Mouse (Mus musculus) forebrain, embryonic 14.5 days (tissue): ENCODE measurements around the gene Rpgr. TPM values are rescaled to one million over a fixed set of nuclear protein-coding genes. Genes with fewer than 3 reads are reported as not detected.

Experiments
- ATAC-seq: fragments of 200-750 bp; cut with Nextera tagmentation; 2 replicates; pipeline ENCODE4 v1.8.0; 2017; ENCODE audit warnings: mild to moderate bottlenecking, moderate library complexity
- DNase-seq: peaks from one replicate; pipeline ENCODE4 v3.0.0-alpha.2; 2015; ENCODE audit warnings: low spot score
- H3K27ac ChIP-seq: fragments of 300-500 bp; sonication (generic); 2 replicates; pipeline ENCODE4 v1.5.1; 2014; ENCODE audit warnings: low read depth, mild to moderate bottlenecking, control low read depth, low read length, moderate library complexity
- H3K27me3 ChIP-seq: fragments of 300-500 bp; sonication (generic); replicated peaks from 2 replicates; pipeline ENCODE4 v1.6.1; 2014; ENCODE audit warnings: low read length, control low read depth, mixed read lengths; ENCODE audit not compliant: control insufficient read depth, insufficient read depth
- H3K36me3 ChIP-seq: fragments of 300-500 bp; sonication (generic); 2 replicates; pipeline ENCODE4 v1.6.1; 2014; ENCODE audit warnings: low read length, control low read depth; ENCODE audit not compliant: control insufficient read depth, insufficient read depth
- H3K4me1 ChIP-seq: fragments of 300-500 bp; sonication (generic); 2 replicates; pipeline ENCODE4 v1.6.1; 2014; ENCODE audit warnings: antibody characterized with exemption, low read length, control low read depth; ENCODE audit not compliant: control insufficient read depth, insufficient read depth
- H3K4me2 ChIP-seq: fragments of 300-500 bp; sonication (generic); 2 replicates; pipeline ENCODE4 v1.6.1; 2014; ENCODE audit warnings: mild to moderate bottlenecking, control low read depth, low read length
- H3K4me3 ChIP-seq: fragments of 300-500 bp; sonication (generic); 2 replicates; pipeline ENCODE4 v1.5.1; 2014; ENCODE audit warnings: low read depth, low read length, control low read depth
- H3K9ac ChIP-seq: fragments of 300-500 bp; sonication (generic); 2 replicates; pipeline ENCODE4 v1.6.1; 2014; ENCODE audit warnings: mild to moderate bottlenecking, low read length, control low read depth, moderate library complexity
- H3K9me3 ChIP-seq: fragments of 300-500 bp; sonication (generic); replicated peaks from 2 replicates; pipeline ENCODE4 v1.6.1; 2016; ENCODE audit warnings: low read length, control low read depth, mixed read lengths; ENCODE audit not compliant: control insufficient read depth
- WGBS: fragments of 180-500 bp; shearing (Covaris S2); extraction: QIAGEN DNeasy Blood & Tissue Kit; methylation state at CpG from one replicate; pipeline ENCODE4 v1.1.7; 2014; 5-methylcytosine and 5-hydroxymethylcytosine counted together
- polyA plus RNA-seq: library from polyadenylated mRNA; unstranded; fragments of >200 nt; fragmentation: Nextera tagmentation; extraction: Ambion mirVana; gene quantifications from 2 replicates; pipeline ENCODE4 v1.2.1, GENCODE M21; 2014

The Rpgr gene
- polyA plus RNA-seq, 1 experiment from 2014 or later, result 34.0 TPM

DNA sequence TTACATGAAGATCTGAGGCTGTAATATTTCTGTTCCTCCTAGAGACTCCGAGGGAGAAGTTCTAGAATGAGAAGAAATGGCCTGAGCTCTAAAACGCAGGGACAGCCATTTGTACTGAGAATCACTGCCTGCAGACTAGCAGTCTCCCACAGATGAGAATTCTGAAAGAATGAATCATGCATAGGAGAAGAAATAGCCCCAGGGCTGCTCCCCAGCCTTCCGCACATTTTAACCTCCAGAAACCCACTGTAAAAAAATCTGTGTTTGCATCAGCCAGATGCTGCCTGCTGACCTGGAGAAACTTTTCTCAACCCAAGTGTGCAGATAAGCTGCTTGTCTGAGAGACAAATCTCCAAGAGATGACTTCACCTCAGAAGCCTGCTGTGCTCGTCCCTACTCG is 111.2 kb downstream of the Rpgr start:
- Histone ChIP-seq H3K27ac (no peak overlapping the region), H3K4me1 (no peaks in the 10 kb centered on the region), H3K9me3 (no peaks in the 10 kb centered on the region), H3K27me3 (no peaks in the 10 kb centered on the region), H3K9ac (no peak overlapping the region), H3K4me2 (no peak overlapping the region), H3K36me3 (no peaks in the 10 kb centered on the region), H3K4me3 (no peak overlapping the region)
- no peak for DNase-seq
- no peak for ATAC-seq
- 77% methylated on average over 5 of the region's 5 CpGs for WGBS

DNA sequence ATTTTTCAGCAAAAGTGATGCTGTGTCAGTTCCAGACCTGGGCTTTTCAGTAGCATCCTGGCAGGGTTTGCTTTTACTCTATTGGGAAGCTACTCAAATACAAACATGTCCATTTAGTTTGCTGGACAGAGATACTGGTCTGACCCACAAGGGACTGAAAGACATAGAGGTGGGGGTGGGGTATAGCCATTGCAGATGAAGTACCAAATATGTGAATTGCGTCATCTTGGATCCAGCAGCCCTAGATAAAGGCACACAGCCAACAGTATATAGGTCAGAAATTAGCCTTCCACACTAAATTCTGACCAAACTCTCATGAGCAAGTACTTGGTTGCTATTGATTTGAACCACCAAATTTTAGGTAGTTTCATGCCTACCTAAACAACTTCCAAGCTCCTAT is 114.0 kb downstream of the Rpgr start:
- no peaks in the 10 kb centered on the region for H3K27me3 ChIP-seq
- H3K4me1 ChIP-seq, result no peaks in the 10 kb centered on the region
- H3K4me3 ChIP-seq, result no peak overlapping the region
- ATAC-seq (no peak), DNase-seq (no peak)
- H3K9ac ChIP-seq, result no peak overlapping the region
- WGBS, result 90% methylated on average over 1 of the region's 1 CpGs
- H3K9me3 ChIP-seq, result no peaks in the 10 kb centered on the region
- H3K27ac ChIP-seq, result no peak overlapping the region
- H3K4me2 ChIP-seq, result no peak overlapping the region
- no peaks in the 10 kb centered on the region for H3K36me3 ChIP-seq

DNA sequence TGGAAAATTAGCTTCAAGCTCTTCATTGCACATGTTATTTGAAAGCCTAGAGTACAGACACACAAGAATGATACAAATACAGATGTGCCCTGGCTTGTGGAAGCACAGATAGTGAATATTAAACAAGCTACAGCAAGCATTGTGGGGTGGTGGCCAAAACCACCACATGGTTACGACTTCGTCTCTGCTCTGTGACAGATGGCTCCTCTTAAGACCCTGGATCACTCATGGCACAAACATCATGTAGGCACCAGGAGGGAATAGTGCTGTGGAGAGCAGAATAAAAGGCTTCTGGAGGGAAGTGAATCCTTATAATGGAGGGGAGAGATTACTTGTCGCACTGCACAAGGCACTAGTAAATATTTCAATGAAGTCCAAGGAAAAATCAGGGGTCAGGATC is 120.9 kb downstream of the Rpgr start:
- no peaks in the 10 kb centered on the region for H3K4me1 ChIP-seq
- WGBS, result 69% methylated on average over 3 of the region's 3 CpGs

DNA sequence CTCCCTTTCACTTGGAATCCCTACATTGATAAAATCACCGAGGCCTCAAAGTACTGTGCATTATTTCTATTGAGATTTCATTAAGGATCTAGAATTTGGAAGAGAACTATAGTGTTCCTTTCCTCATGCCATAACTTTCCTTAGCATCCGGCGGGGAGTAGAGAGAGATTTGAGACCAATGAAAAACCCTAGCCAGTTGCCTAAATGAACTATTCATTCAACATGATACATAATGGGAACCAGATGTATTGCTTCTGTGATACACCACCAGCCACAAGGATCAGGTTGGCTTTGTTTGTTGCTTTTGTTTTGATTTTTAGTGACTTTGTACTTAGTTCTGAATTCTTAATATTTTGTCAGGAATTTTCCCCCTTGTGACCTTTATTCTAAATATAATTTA is 136.3 kb downstream of the Rpgr start:
- H3K4me2 ChIP-seq, result no peak overlapping the region
- no peaks in the 10 kb centered on the region for H3K36me3 ChIP-seq
- H3K27me3 ChIP-seq, result no peaks in the 10 kb centered on the region
- WGBS, result 59% methylated on average over 3 of the region's 3 CpGs
- no peaks in the 10 kb centered on the region for H3K9me3 ChIP-seq
- no peak for ATAC-seq
- H3K4me3 ChIP-seq, result no peak overlapping the region
- H3K4me1 ChIP-seq, result no peaks in the 10 kb centered on the region
- DNase-seq, result no peak
- no peak overlapping the region for H3K27ac ChIP-seq
- H3K9ac ChIP-seq, result no peak overlapping the region

More for the DNA sequence above, 120.9 kb downstream of the Rpgr start:
- no peaks in the 10 kb centered on the region for H3K36me3 ChIP-seq
- peak; percentile 53 for DNase-seq
- no peak overlapping the region for H3K27ac ChIP-seq
- no peaks in the 10 kb centered on the region for H3K27me3 ChIP-seq
- H3K4me2 ChIP-seq, result no peak overlapping the region
- H3K9me3 ChIP-seq, result no peaks in the 10 kb centered on the region
- H3K4me3 ChIP-seq, result no peak overlapping the region
- peak; percentile 55; the same call in 1 of the 2 replicates for ATAC-seq
- H3K9ac ChIP-seq, result no peak overlapping the region

DNA sequence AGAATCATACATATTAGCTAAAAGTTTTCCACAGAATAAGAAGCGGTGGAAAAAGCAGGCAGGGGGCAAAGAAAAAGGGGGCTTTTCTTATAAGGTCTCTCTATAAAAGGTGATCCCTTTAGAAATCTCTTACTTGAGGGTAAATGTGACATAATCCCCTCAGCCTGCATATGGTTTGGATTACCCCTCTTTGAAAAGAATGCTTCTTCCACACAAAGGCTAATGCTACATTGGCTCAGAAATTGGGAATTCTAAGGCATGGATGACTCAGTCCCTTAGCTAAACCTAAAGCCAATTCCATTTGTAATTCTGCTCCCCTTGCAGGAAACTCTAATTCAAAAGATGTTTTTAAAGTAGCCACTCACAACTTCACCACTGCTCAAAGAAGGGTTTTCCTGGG is 136.7 kb downstream of the Rpgr start:
- H3K4me1 ChIP-seq, result no peaks in the 10 kb centered on the region
- H3K27ac ChIP-seq, result no peak overlapping the region
- H3K9me3 ChIP-seq, result no peaks in the 10 kb centered on the region
- no peak overlapping the region for H3K4me2 ChIP-seq
- 30% methylated on average over 1 of the region's 1 CpGs for WGBS
- no peaks in the 10 kb centered on the region for H3K27me3 ChIP-seq
- no peak for DNase-seq
- H3K36me3 ChIP-seq, result no peaks in the 10 kb centered on the region
- no peak for ATAC-seq
- no peak overlapping the region for H3K4me3 ChIP-seq
- no peak overlapping the region for H3K9ac ChIP-seq

DNA sequence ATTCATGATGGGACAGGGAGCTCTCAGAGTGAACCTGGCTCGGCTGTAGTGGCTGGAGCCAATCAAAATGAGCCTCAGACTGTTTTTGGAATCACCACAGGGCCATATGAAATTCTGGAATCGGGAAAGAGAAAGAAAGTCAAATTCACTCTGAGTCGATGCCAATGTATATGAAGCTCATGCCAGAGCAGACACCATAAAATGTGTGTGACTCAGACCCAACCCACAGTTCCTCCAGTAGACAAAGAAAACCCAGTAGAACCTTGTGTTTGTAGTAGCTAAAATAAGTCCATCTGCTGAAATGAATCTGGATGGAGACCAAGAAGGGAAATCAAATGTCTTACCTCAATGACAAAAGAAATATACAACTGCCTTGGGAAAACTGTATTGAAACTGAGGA is 142.8 kb downstream of the Rpgr start:
- no peaks in the 10 kb centered on the region for H3K36me3 ChIP-seq
- H3K27ac ChIP-seq, result no peak overlapping the region
- no peak overlapping the region for H3K4me2 ChIP-seq
- no peaks in the 10 kb centered on the region for H3K9me3 ChIP-seq
- DNase-seq (no peak), ATAC-seq (no peak)
- H3K4me1 ChIP-seq, result no peaks in the 10 kb centered on the region
- 76% methylated on average over 3 of the region's 3 CpGs for WGBS
- no peak overlapping the region for H3K4me3 ChIP-seq
- no peaks in the 10 kb centered on the region for H3K27me3 ChIP-seq
- H3K9ac ChIP-seq, result no peak overlapping the region

DNA sequence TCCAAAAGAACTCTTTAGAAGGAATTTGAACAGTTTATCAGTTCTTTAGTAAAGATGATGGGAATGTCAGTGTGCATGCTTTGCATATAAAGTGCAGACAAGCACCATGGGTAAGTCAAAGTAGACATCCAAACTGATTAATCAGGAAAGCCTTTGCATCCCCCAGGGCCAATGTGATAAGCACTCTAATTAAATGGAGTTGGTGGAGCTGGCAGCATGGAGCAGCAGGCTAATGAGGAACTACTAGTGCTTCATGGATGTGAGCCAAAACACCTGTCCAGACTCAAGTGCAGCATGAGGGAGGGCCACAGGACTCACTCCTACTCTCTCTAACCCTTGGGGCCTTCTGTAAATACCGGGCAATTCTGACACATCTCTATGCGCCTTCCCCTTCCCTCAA is 145.2 kb downstream of the Rpgr start:
- Histone ChIP-seq H3K36me3 (no peaks in the 10 kb centered on the region), H3K9me3 (no peaks in the 10 kb centered on the region), H3K4me2 (no peak overlapping the region), H3K27me3 (no peaks in the 10 kb centered on the region), H3K4me3 (no peak overlapping the region), H3K27ac (no peak overlapping the region), H3K9ac (no peak overlapping the region), H3K4me1 (no peaks in the 10 kb centered on the region)
- DNase-seq (peak; percentile 10), ATAC-seq (peak; percentile 29; the same call in 1 of the 2 replicates)
- 59% methylated on average over 2 of the region's 2 CpGs for WGBS

DNA sequence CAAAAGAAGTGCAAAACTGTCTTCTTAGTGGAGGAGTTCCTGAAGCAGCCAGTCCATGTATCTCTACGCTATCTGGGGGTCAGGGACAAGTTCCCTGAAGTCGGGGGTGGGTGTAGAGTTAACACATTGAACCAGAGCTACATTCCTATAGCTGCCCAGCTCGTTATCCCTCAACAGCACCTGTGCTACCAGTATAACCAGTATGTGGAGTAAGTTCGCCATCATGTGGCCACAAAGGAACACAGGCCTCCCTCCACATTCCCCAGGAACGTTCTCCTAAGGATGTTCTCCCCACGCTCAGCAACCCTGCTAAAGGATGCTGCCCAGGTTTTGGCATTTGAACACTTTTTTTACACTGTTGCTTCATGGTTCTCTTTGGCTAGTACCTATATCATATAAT is 146.0 kb downstream of the Rpgr start:
- Histone ChIP-seq H3K9ac (no peak overlapping the region), H3K27ac (no peak overlapping the region), H3K4me1 (no peaks in the 10 kb centered on the region), H3K36me3 (no peaks in the 10 kb centered on the region), H3K4me3 (no peak overlapping the region), H3K9me3 (no peaks in the 10 kb centered on the region), H3K4me2 (no peak overlapping the region), H3K27me3 (no peaks in the 10 kb centered on the region)
- DNase-seq (peak; percentile 62), ATAC-seq (peak; percentile 75; the same call in 1 of the 2 replicates)
- 27% methylated on average over 6 of the region's 6 CpGs for WGBS

DNA sequence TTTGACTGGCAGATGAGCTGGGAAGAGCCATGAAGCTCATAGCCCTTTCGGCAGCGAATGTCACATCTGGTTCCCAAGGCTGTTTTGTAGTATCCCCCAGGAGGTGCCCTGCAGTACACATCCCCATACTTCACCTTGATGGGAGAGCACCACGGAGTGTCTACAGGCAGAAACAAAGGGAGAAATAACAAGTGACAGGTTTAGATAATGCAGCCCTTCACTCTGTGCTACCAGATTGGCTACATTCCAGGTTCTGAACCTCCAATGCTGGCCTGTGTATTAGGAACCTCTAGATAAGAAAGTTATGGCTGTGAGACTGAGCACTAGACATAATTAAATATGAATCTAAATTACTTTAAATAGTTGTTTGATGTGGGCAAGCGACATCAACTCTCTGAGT is 147.3 kb downstream of the Rpgr start:
- Histone ChIP-seq H3K27ac (no peak overlapping the region), H3K9me3 (no peaks in the 10 kb centered on the region), H3K4me1 (no peaks in the 10 kb centered on the region), H3K4me2 (no peak overlapping the region), H3K27me3 (no peaks in the 10 kb centered on the region), H3K36me3 (no peaks in the 10 kb centered on the region), H3K4me3 (no peak overlapping the region), H3K9ac (no peak overlapping the region)
- ATAC-seq (no peak), DNase-seq (no peak)
- 70% methylated on average over 4 of the region's 4 CpGs for WGBS
